ENCODE assay signal across 26 mouse cellular contexts in genomic region chr19:32614772-32615099, GRCm38 (mm10). TPM values are rescaled to one million over a fixed set of nuclear protein-coding genes. Genes with fewer than 3 reads are reported as not detected.
DNase-seq lines count a peak whose midpoint lies in the region; ATAC-seq and TF ChIP-seq lines count a peak whose summit lies in the region.
"Had no signal": no experiment of that assay in that cellular context is flagged by ENCODE, and none has a peak within 500 bp of the region (broad histone marks: within the 10 kb centered on the region; RNA-seq: fewer than 3 reads in every experiment).

No protein-coding gene starts in this region.

- H3K4me2 ChIP-seq in midbrain, embryonic 11.5 days = no peak overlapping the region
- no peak overlapping the region for H3K4me2 ChIP-seq in midbrain, embryonic 15.5 days
- no peak overlapping the region for H3K4me2 ChIP-seq in limb, embryonic 14.5 days (replicated peaks; ENCODE audit: low read depth, low read length, severe bottlenecking)
- H3K4me2 ChIP-seq: embryonic facial prominence, embryonic 12.5 days; embryonic facial prominence, embryonic 15.5 days; heart, embryonic 11.5 days; hindbrain, embryonic 13.5 days had no signal

- TF ChIP-seq POLR2A in kidney, adult 2 months (IDR thresholded peaks at IDR 0.05; ENCODE audit: low read depth, low read length) = no peak
- no peak for TF ChIP-seq POLR2A in limb, embryonic 14.5 days (IDR thresholded peaks at IDR 0.05; ENCODE audit: borderline replicate concordance, extremely low read depth, insufficient read depth, insufficient read length)

- H3K9ac ChIP-seq in midbrain, embryonic 11.5 days (ENCODE audit: low read length) = no peak overlapping the region
- H3K9ac ChIP-seq in midbrain, embryonic 15.5 days = no peak overlapping the region
- H3K9ac ChIP-seq in limb, embryonic 14.5 days (ENCODE audit: low read depth, low read length, severe bottlenecking) = no peak overlapping the region
- H3K9ac ChIP-seq: embryonic facial prominence, embryonic 12.5 days; embryonic facial prominence, embryonic 15.5 days; forebrain, postnatal 0 days; hindbrain, embryonic 13.5 days had no signal

- 67% methylated on average over 2 of the region's 2 CpGs for WGBS in kidney, adult 2 months
- 79% methylated on average over 2 of the region's 2 CpGs for whole genome bisulfite sequencing in midbrain, embryonic 11.5 days
- 70% methylated on average over 2 of the region's 2 CpGs for WGBS in midbrain, embryonic 15.5 days
- 34% methylated on average over 2 of the region's 2 CpGs for WGBS in limb, embryonic 14.5 days

- 0 out of 2 replicates have a peak overlapping the region, but pooled peaks have one; percentile 9 for H3K27ac ChIP-seq in kidney, adult 2 months (ENCODE audit: insufficient read depth, low read depth, low read length)
- no peak overlapping the region for H3K27ac ChIP-seq in midbrain, embryonic 11.5 days (ENCODE audit: low read depth, low read length)
- no peak overlapping the region for H3K27ac ChIP-seq in midbrain, embryonic 15.5 days
- H3K27ac ChIP-seq in limb, embryonic 14.5 days (replicated peaks; ENCODE audit: low read depth, low read length) = 0 out of 2 replicates have a peak overlapping the region, but pooled peaks have one; percentile 9
- H3K27ac ChIP-seq: embryonic facial prominence, embryonic 12.5 days; embryonic facial prominence, embryonic 15.5 days; hindbrain, embryonic 10.5 days; hindbrain, embryonic 13.5 days had no signal

- H3K36me3 ChIP-seq in kidney, adult 2 months (ENCODE audit: control insufficient read depth, insufficient read depth, low read length) = no peaks in the 10 kb centered on the region
- H3K36me3 ChIP-seq in midbrain, embryonic 11.5 days (ENCODE audit: control insufficient read depth, insufficient read depth, low read length) = no peaks in the 10 kb centered on the region
- H3K36me3 ChIP-seq in midbrain, embryonic 15.5 days (replicated peaks) = no peaks in the 10 kb centered on the region
- no peaks in the 10 kb centered on the region for H3K36me3 ChIP-seq in limb, embryonic 14.5 days (ENCODE audit: control insufficient read depth, insufficient read depth, low read length)
- H3K36me3 ChIP-seq: embryonic facial prominence, embryonic 12.5 days; embryonic facial prominence, embryonic 15.5 days; hindbrain, embryonic 10.5 days; hindbrain, embryonic 13.5 days had no signal

- peaks cover 13% of the 10 kb centered on the region for H3K4me1 ChIP-seq in kidney, adult 2 months (ENCODE audit: control insufficient read depth, insufficient read depth, low read length)
- no peaks in the 10 kb centered on the region for H3K4me1 ChIP-seq in midbrain, embryonic 11.5 days (ENCODE audit: control insufficient read depth, insufficient read depth, low read length)
- no peaks in the 10 kb centered on the region for H3K4me1 ChIP-seq in midbrain, embryonic 15.5 days
- H3K4me1 ChIP-seq in limb, embryonic 14.5 days (ENCODE audit: control insufficient read depth, insufficient read depth, low read length) = peaks cover 9% of the 10 kb centered on the region; the same call in 1 of the 2 replicates
- H3K4me1 ChIP-seq: embryonic facial prominence, embryonic 12.5 days; embryonic facial prominence, embryonic 15.5 days; hindbrain, embryonic 10.5 days; hindbrain, embryonic 13.5 days had no signal

- TF ChIP-seq CTCF in kidney, adult 2 months (conservative IDR thresholded peaks at IDR 0.05; ENCODE audit: insufficient read depth, insufficient read length, low read depth, low read length) = no peak

- no peaks in the 10 kb centered on the region for H3K27me3 ChIP-seq in kidney, adult 2 months (replicated peaks; ENCODE audit: control insufficient read depth, insufficient read depth, low read length)
- no peaks in the 10 kb centered on the region for H3K27me3 ChIP-seq in midbrain, embryonic 11.5 days (ENCODE audit: control insufficient read depth, insufficient read depth, low read length)
- H3K27me3 ChIP-seq in midbrain, embryonic 15.5 days (replicated peaks) = no peaks in the 10 kb centered on the region
- H3K27me3 ChIP-seq in limb, embryonic 14.5 days (ENCODE audit: control insufficient read depth, insufficient read depth, low read length) = no peaks in the 10 kb centered on the region
- H3K27me3 ChIP-seq: CH12.LX; embryonic facial prominence, embryonic 12.5 days; embryonic facial prominence, embryonic 15.5 days; hindbrain, embryonic 13.5 days; Patski had no signal

- H3K9me3 ChIP-seq in midbrain, embryonic 11.5 days (ENCODE audit: control insufficient read depth, low read length) = no peaks in the 10 kb centered on the region
- no peaks in the 10 kb centered on the region for H3K9me3 ChIP-seq in midbrain, embryonic 15.5 days
- H3K9me3 ChIP-seq in limb, embryonic 14.5 days (ENCODE audit: control insufficient read depth, low read length) = no peaks in the 10 kb centered on the region
- H3K9me3 ChIP-seq: embryonic facial prominence, embryonic 12.5 days; embryonic facial prominence, embryonic 15.5 days; G1E; hindbrain, embryonic 10.5 days; hindbrain, embryonic 13.5 days had no signal

- no peak for ATAC-seq in midbrain, embryonic 11.5 days (ENCODE audit: low FRiP score)
- ATAC-seq in midbrain, embryonic 15.5 days (replicated peaks) = no peak
- ATAC-seq in limb, embryonic 14.5 days (ENCODE audit: low FRiP score, low read depth) = peak; percentile 70; the same call in 1 of the 2 replicates
- ATAC-seq: forebrain, embryonic 14.5 days; forebrain, postnatal 0 days; hindbrain, embryonic 16.5 days; Patski had no signal

- no peak overlapping the region for H3K4me3 ChIP-seq in kidney, adult 2 months (ENCODE audit: insufficient read depth, low read depth, low read length)
- no peak overlapping the region for H3K4me3 ChIP-seq in midbrain, embryonic 11.5 days (ENCODE audit: low read depth, low read length)
- H3K4me3 ChIP-seq in midbrain, embryonic 15.5 days = no peak overlapping the region
- no peak overlapping the region for H3K4me3 ChIP-seq in limb, embryonic 14.5 days (replicated peaks; ENCODE audit: low read length)
- H3K4me3 ChIP-seq: embryonic facial prominence, embryonic 12.5 days; embryonic facial prominence, embryonic 15.5 days; hindbrain, embryonic 10.5 days; hindbrain, embryonic 13.5 days had no signal

- DNase-seq in kidney, adult 2 months = no peak
- DNase-seq in kidney, postnatal 10 days = no peak
- DNase-seq in midbrain, embryonic 11.5 days (ENCODE audit: low spot score, missing footprints) = peak; percentile 47
- no peak for DNase-seq in limb, embryonic 14.5 days (ENCODE audit: low spot score)
- DNase-seq in layer of hippocampus, postnatal 14 days (ENCODE audit: low spot score in 2 of 2) = no peak
- no peak for DNase-seq in ovary, postnatal 36 days (ENCODE audit: low spot score)
- DNase-seq: adrenal gland, postnatal 10 days; adrenal gland, postnatal 36 days; B cell, adult 2 months; cerebellum, adult 18-20 months; cerebellum, adult 9-10 months; cerebellum, postnatal 14 days; forebrain, postnatal 0 days; gastrocnemius, postnatal 10 days; gastrocnemius, postnatal 36 days had no signal

RNA-seq across cellular contexts. Expression of gene Papss2, which starts 19.1 kb away (rescaled TPM):
- 129 and 168 TPM in 2 replicates for polyA plus RNA-seq in kidney, adult 2 months (2012; rRNA removed)
- polyA plus RNA-seq in midbrain, embryonic 11.5 days (2014; fragmentation: Nextera tagmentation; extraction: Ambion mirVana) = 1.7 and 2.1 TPM in 2 replicates
- polyA plus RNA-seq in midbrain, embryonic 15.5 days (2015; fragmentation: Nextera tagmentation; extraction: Ambion mirVana) = 0.81 and 1.1 TPM in 2 replicates
- 61.1 and 62.0 TPM in 2 replicates for polyA plus RNA-seq in limb, embryonic 14.5 days (2012; rRNA removed)
- polyA plus RNA-seq in limb, embryonic 14.5 days (2014; fragmentation: Nextera tagmentation; extraction: Ambion mirVana) = 48.2 and 51.1 TPM in 2 replicates
- total RNA-seq in layer of hippocampus, postnatal 14 days (2021) = 1 to 10 TPM; 7.3 to 8.4 TPM

Comparison
In these comparisons a context has a peak if more than half of its experiments do, and no peak if none do; other contexts are left out.
1. H3K27ac ChIP-seq: peak in kidney, adult 2 months (single experiment) and limb, embryonic 14.5 days (single experiment); none in midbrain, embryonic 11.5 days (single experiment) and midbrain, embryonic 15.5 days (single experiment).
2. RNA of gene Papss2, which starts 19.1 kb away (polyA plus RNA-seq): 129 to 168 TPM in kidney, adult 2 months and 48.2 to 62.0 TPM in limb, embryonic 14.5 days; 1.7 to 2.1 TPM in midbrain, embryonic 11.5 days and 0.81 to 1.1 TPM in midbrain, embryonic 15.5 days; every median in the first group is over 10 times any median in the second.